Mouse (Mus musculus) megakaryocyte progenitor cell, adult 5-6 weeks (primary cell): ENCODE data around the gene Krtap4-8. TPM values are rescaled to one million over a fixed set of nuclear protein-coding genes. Genes with fewer than 3 reads are reported as not detected.
"Not testable (repeated sequence)": the region's sequence is repeated elsewhere in the genome, so short reads cannot be mapped to it uniquely, and the experiment has no call there.

Source experiments
- ATAC-seq: replicated peaks from 2 replicates; pipeline ENCODE4 v1.8.0; 2016; ENCODE audit warnings: mild to moderate bottlenecking, moderate TSS enrichment, inconsistent platforms; ENCODE audit not compliant: poor library complexity
- total RNA-seq, 2 experiments: library from RNA; stranded (forward) in 1 of 2; stranded (reverse) in 1 of 2; fragments of 157-497, 149-512 nt in 1 of 2; fragments of 200-1000 nt in 1 of 2; gene quantifications; 2 replicates each; pipeline versions ENCODE4 v1.2.3 to v1.2.4; 2015 to 2017

Gene Krtap4-8
- not detected in 2 replicates for total RNA-seq (2015)
- total RNA-seq (2017), result not detected in 2 replicates

GRCm38 (mm10) chr11:99780604-99781003, at the start of gene Krtap4-8:
TSS of gene Krtap4-8 (minus strand) at chr11:99780704.
- no peak for ATAC-seq

- not testable (repeated sequence) for ATAC-seq
Observed at GRCm38 (mm10) chr11:99815566-99815965, 35.1 kb upstream of the Krtap4-8 start, which contains the start of gene Gm11564. TSS of gene Gm11564 (minus strand) at chr11:99815666.

- ATAC-seq, result not testable (repeated sequence)
Observed at GRCm38 (mm10) chr11:99809792-99810191, 29.3 kb upstream of the Krtap4-8 start, which contains the start of gene Krtap4-13. TSS of gene Krtap4-13 (minus strand) at chr11:99809892.

- not testable (repeated sequence) for ATAC-seq
Observed at GRCm38 (mm10) chr11:99804346-99804745, 23.8 kb upstream of the Krtap4-8 start, which contains the start of gene Gm11554. TSS of gene Gm11554 (minus strand) at chr11:99804446.

GRCm38 (mm10) chr11:99798832-99799231, 18.3 kb upstream of the Krtap4-8 start, which contains the start of gene Gm11569:
TSS of gene Gm11569 (minus strand) at chr11:99798932.
- ATAC-seq, result not testable (repeated sequence)

- no peak for ATAC-seq
Observed at GRCm38 (mm10) chr11:99793367-99793766, 12.9 kb upstream of the Krtap4-8 start, which contains the start of gene Gm11596. TSS of gene Gm11596 (minus strand) at chr11:99793467.

GRCm38 (mm10) chr11:99784900-99785299, 4.4 kb upstream of the Krtap4-8 start, which contains the start of gene Krtap4-9:
TSS of gene Krtap4-9 (plus strand) at chr11:99785200.
- ATAC-seq, result not testable (repeated sequence)

- ATAC-seq, result no peak
Observed at GRCm38 (mm10) chr11:99778401-99778800, 2.1 kb downstream of the Krtap4-8 start.

GRCm38 (mm10) chr11:99772813-99773212, 7.7 kb downstream of the Krtap4-8 start, which contains the start of gene Gm11595:
TSS of gene Gm11595 (minus strand) at chr11:99772913.
- not testable (repeated sequence) for ATAC-seq

- no peak for ATAC-seq
Observed at GRCm38 (mm10) chr11:99768410-99768809, 12.1 kb downstream of the Krtap4-8 start.

- ATAC-seq, result no peak
Observed at GRCm38 (mm10) chr11:99758877-99759276, 21.6 kb downstream of the Krtap4-8 start.

GRCm38 (mm10) chr11:99743985-99744384, 36.5 kb downstream of the Krtap4-8 start:
- no peak for ATAC-seq

- no peak for ATAC-seq
Observed at GRCm38 (mm10) chr11:99734190-99734589, 46.3 kb downstream of the Krtap4-8 start, which contains the start of gene Gm14180. TSS of gene Gm14180 (minus strand) at chr11:99734290.

Other genes starting within 250 kb of the Krtap4-8 start
Only the 30 nearest of the 43 such genes appear.
- gene Krtap9-3, start 182.6 kb downstream of the Krtap4-8 start, total RNA-seq (2015), result not detected in 2 replicates
- gene Krtap9-3, start 182.6 kb downstream of the Krtap4-8 start, total RNA-seq (2017), result not detected in 2 replicates
- gene Gm11938, start 177.4 kb downstream of the Krtap4-8 start, total RNA-seq (2015), result not detected in 2 replicates
- not detected in 2 replicates for gene Gm11938, start 177.4 kb downstream of the Krtap4-8 start, total RNA-seq (2017)
- not detected in 2 replicates for gene Gm11937, start 170.5 kb downstream of the Krtap4-8 start, total RNA-seq (2015)
- gene Gm11937, start 170.5 kb downstream of the Krtap4-8 start, total RNA-seq (2017), result not detected in 2 replicates
- gene Krtap2-4, start 165.9 kb downstream of the Krtap4-8 start, total RNA-seq (2015), result not detected in 2 replicates
- not detected in 2 replicates for gene Krtap2-4, start 165.9 kb downstream of the Krtap4-8 start, total RNA-seq (2017)
- gene Gm11562, start 160.3 kb downstream of the Krtap4-8 start, total RNA-seq (2015), result not detected in 2 replicates
- gene Gm11562, start 160.3 kb downstream of the Krtap4-8 start, total RNA-seq (2017), result not detected in 2 replicates
- not detected in 2 replicates for gene Krtap4-1, start 152.5 kb downstream of the Krtap4-8 start, total RNA-seq (2015)
- not detected in 2 replicates for gene Krtap4-1, start 152.5 kb downstream of the Krtap4-8 start, total RNA-seq (2017)
- gene Krtap4-2, start 145.6 kb downstream of the Krtap4-8 start, total RNA-seq (2015), result not detected in 2 replicates
- gene Krtap4-2, start 145.6 kb downstream of the Krtap4-8 start, total RNA-seq (2017), result not detected in 2 replicates
- not detected in 2 replicates for gene Krtap4-7, start 136.6 kb downstream of the Krtap4-8 start, total RNA-seq (2015)
- not detected in 2 replicates for gene Krtap4-7, start 136.6 kb downstream of the Krtap4-8 start, total RNA-seq (2017)
- not detected in 2 replicates for gene Gm11555, start 130.5 kb downstream of the Krtap4-8 start, total RNA-seq (2015)
- not detected in 2 replicates for gene Gm11555, start 130.5 kb downstream of the Krtap4-8 start, total RNA-seq (2017)
- gene Gm11563, start 121.7 kb downstream of the Krtap4-8 start, total RNA-seq (2015), result not detected in 2 replicates
- not detected in 2 replicates for gene Gm11563, start 121.7 kb downstream of the Krtap4-8 start, total RNA-seq (2017)
- gene Krtap4-6, start 114.7 kb downstream of the Krtap4-8 start, total RNA-seq (2015), result not detected in 2 replicates
- gene Krtap4-6, start 114.7 kb downstream of the Krtap4-8 start, total RNA-seq (2017), result not detected in 2 replicates
- gene Gm14190, start 90.0 kb downstream of the Krtap4-8 start, total RNA-seq (2015), result not detected in 2 replicates
- not detected in 2 replicates for gene Gm14190, start 90.0 kb downstream of the Krtap4-8 start, total RNA-seq (2017)
- not detected in 2 replicates for gene Gm14180, start 46.4 kb downstream of the Krtap4-8 start, total RNA-seq (2015)
- not detected in 2 replicates for gene Gm14180, start 46.4 kb downstream of the Krtap4-8 start, total RNA-seq (2017)
- gene Gm11595, start 7.8 kb downstream of the Krtap4-8 start, total RNA-seq (2015), result not detected in 2 replicates
- gene Gm11595, start 7.8 kb downstream of the Krtap4-8 start, total RNA-seq (2017), result not detected in 2 replicates
- gene Krtap4-9, start 4.5 kb upstream of the Krtap4-8 start, total RNA-seq (2015), result not detected in 2 replicates
- not detected in 2 replicates for gene Krtap4-9, start 4.5 kb upstream of the Krtap4-8 start, total RNA-seq (2017)
- not detected in 2 replicates for gene Gm11596, start 12.8 kb upstream of the Krtap4-8 start, total RNA-seq (2015)
- not detected in 2 replicates for gene Gm11596, start 12.8 kb upstream of the Krtap4-8 start, total RNA-seq (2017)
- gene Gm11569, start 18.2 kb upstream of the Krtap4-8 start, total RNA-seq (2015), result not detected in 2 replicates
- gene Gm11569, start 18.2 kb upstream of the Krtap4-8 start, total RNA-seq (2017), result not detected in 2 replicates
- not detected in 2 replicates for gene Gm11554, start 23.7 kb upstream of the Krtap4-8 start, total RNA-seq (2015)
- not detected in 2 replicates for gene Gm11554, start 23.7 kb upstream of the Krtap4-8 start, total RNA-seq (2017)
- gene Krtap4-13, start 29.2 kb upstream of the Krtap4-8 start, total RNA-seq (2015), result not detected in 2 replicates
- not detected in 2 replicates for gene Krtap4-13, start 29.2 kb upstream of the Krtap4-8 start, total RNA-seq (2017)
- gene Gm11564, start 35.0 kb upstream of the Krtap4-8 start, total RNA-seq (2015), result not detected in 2 replicates
- not detected in 2 replicates for gene Gm11564, start 35.0 kb upstream of the Krtap4-8 start, total RNA-seq (2017)
- not detected in 2 replicates for gene 2300003K06Rik, start 57.4 kb upstream of the Krtap4-8 start, total RNA-seq (2015)
- not detected in 2 replicates for gene 2300003K06Rik, start 57.4 kb upstream of the Krtap4-8 start, total RNA-seq (2017)
- gene Krtap4-16, start 70.9 kb upstream of the Krtap4-8 start, total RNA-seq (2015), result not detected in 2 replicates
- not detected in 2 replicates for gene Krtap4-16, start 70.9 kb upstream of the Krtap4-8 start, total RNA-seq (2017)
- gene Gm11568, start 77.2 kb upstream of the Krtap4-8 start, total RNA-seq (2015), result not detected in 2 replicates
- gene Gm11568, start 77.2 kb upstream of the Krtap4-8 start, total RNA-seq (2017), result not detected in 2 replicates
- gene Gm11559, start 83.8 kb upstream of the Krtap4-8 start, total RNA-seq (2015), result not detected in 2 replicates
- gene Gm11559, start 83.8 kb upstream of the Krtap4-8 start, total RNA-seq (2017), result not detected in 2 replicates
- not detected in 2 replicates for gene Krtap9-1, start 92.7 kb upstream of the Krtap4-8 start, total RNA-seq (2015)
- not detected in 2 replicates for gene Krtap9-1, start 92.7 kb upstream of the Krtap4-8 start, total RNA-seq (2017)
- not detected in 2 replicates for gene Gm11567, start 98.5 kb upstream of the Krtap4-8 start, total RNA-seq (2015)
- gene Gm11567, start 98.5 kb upstream of the Krtap4-8 start, total RNA-seq (2017), result not detected in 2 replicates
- not detected in 2 replicates for gene Krtap31-1, start 127.2 kb upstream of the Krtap4-8 start, total RNA-seq (2015)
- not detected in 2 replicates for gene Krtap31-1, start 127.2 kb upstream of the Krtap4-8 start, total RNA-seq (2017)
- gene Gm11565, start 134.0 kb upstream of the Krtap4-8 start, total RNA-seq (2015), result not detected in 2 replicates
- gene Gm11565, start 134.0 kb upstream of the Krtap4-8 start, total RNA-seq (2017), result not detected in 2 replicates
- gene Krtap31-2, start 155.6 kb upstream of the Krtap4-8 start, total RNA-seq (2015), result not detected in 2 replicates
- gene Krtap31-2, start 155.6 kb upstream of the Krtap4-8 start, total RNA-seq (2017), result not detected in 2 replicates
- gene Krtap9-5, start 167.8 kb upstream of the Krtap4-8 start, total RNA-seq (2015), result not detected in 2 replicates
- gene Krtap9-5, start 167.8 kb upstream of the Krtap4-8 start, total RNA-seq (2017), result not detected in 2 replicates